Mouse (Mus musculus) v-Abl transformed pro-B cells (cell line): ENCODE data around the gene Aldh1l1.
"Not testable (repeated sequence)": the region's sequence is repeated elsewhere in the genome, so short reads cannot be mapped to it uniquely, and the experiment has no call there.

ENCODE experiments used
- in situ Hi-C, 2 experiments: fragments of 400-800 bp; cut with MboI; formaldehyde crosslinking; loops; one replicate each; pipeline ENCODE4 v1.15.1; 2025; ENCODE audit not compliant: unreplicated experiment in 2 of 2

Aldh1l1 gene

DNA sequence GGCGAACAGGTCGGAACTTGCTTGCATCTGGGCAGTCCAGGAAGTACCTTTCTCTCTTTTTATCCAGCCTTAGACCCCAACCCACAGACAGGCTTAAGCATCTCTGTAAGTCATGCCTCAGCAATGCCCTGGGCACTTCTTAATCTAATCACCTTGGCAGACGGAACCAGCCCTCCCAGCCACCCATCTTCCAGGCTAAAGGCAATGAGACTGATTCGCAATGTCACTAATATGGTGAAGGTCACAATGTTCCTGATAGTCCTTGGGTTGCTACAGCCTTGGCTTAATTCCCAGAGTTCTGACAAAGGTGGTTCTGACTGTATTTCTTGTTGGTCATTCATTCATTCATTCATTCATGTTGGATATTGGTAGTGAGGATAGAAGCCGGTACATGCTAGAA, 124.0 kb downstream of the Aldh1l1 start:
- in situ Hi-C loops = loop anchor here (10.0 to 25.0 kb wide), 3 partner anchors 205 to 677 kb away; no protein-coding TSS in a partner anchor

DNA sequence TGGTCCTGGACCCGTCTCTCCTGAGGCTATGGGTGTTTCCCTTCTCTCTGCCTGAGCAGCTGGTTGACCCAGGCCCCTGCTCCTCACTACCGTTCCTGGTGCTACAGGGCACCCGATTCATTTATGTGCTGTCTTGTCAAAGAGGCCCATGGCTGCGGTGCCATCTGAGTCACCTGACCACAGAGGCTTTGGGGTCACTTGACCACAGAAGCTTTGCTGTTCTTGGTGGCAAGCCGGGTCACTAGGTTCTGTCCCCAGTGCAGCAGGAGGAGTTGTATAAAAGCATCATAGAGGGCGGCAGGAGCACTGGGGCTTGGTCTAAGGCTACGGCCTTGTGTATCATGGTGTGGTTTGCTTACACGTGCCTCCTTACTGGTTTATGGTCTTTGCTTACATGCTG, 127.0 kb downstream of the Aldh1l1 start:
- in situ Hi-C loops = loop anchor here (10.0 to 25.0 kb wide), 3 partner anchors 202 to 674 kb away; no protein-coding TSS in a partner anchor

DNA sequence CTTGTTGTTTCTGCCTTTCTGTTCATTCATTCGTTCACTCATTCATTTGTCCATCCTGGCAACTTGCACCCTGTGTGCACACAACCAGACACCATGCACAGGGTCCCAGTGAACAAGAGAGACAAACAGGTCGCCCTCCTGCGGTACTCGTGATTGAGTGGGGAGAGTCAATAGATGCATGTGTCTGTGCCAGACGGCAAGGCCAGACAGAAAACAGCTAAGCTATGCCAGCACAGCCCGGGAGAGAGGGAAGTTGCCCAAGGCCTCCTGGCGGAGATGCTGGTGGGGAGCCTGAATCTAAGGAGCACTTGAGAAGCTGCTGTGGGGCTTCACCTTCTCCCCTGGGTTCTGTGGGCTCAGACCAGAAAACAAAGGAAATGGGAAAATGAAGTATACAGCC, 129.1 kb downstream of the Aldh1l1 start:
- in situ Hi-C loops = loop anchor here (10.0 to 25.0 kb wide), 3 partner anchors 199 to 672 kb away; no protein-coding TSS in a partner anchor

- in situ Hi-C loops = loop anchor here (10.0 to 25.0 kb wide), 3 partner anchors 199 to 671 kb away; no protein-coding TSS in a partner anchor
These were observed 129.8 kb downstream of the Aldh1l1 start for GRCm38 (mm10) chr6:90615991-90616390.

DNA sequence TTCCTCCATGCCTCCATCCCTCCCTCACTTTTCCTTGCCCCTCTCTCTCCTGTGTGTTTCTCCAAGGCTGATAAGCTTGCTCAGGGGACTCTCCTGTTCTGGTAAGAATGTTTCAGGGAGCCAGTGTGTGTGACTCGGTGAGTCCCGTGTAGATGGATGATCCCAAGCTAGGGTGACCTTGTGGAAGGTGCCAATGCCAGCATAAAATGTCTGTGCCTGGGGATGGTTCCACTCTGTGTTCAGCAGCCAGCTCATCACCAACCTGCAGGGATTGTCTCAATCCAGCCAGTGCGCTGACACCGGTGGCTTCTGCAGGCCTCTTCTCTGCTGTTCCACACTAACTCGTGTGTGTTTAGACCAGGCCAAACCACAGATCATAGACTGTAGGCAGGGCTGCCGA, 130.3 kb downstream of the Aldh1l1 start:
- in situ Hi-C loops = loop anchor here (10.0 to 25.0 kb wide), 3 partner anchors 198 to 671 kb away; no protein-coding TSS in a partner anchor

DNA sequence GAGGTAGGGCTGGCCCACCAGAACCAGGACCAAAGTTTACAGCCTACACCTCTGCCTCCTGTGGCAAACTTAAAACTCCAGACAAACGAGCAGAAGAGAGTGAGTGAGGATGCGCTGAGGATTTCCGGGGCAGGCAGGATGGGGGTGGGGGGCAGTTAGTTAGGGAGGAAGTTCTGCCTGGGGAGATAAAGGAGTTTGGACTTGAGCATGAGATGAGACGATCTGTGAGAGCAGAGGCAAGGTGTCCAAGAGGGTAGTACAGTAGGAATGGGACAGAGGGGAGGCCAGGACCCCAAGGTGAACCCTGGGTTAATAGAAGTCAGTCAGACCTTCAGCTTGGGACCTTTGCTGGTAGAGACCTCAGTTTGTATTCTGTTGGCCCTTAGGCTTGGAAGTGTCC, 132.0 kb downstream of the Aldh1l1 start:
- in situ Hi-C loops = loop anchor here (10.0 to 25.0 kb wide), 3 partner anchors 197 to 669 kb away; no protein-coding TSS in a partner anchor

- in situ Hi-C loops = loop anchor here (10.0 to 25.0 kb wide), 3 partner anchors 196 to 668 kb away; no protein-coding TSS in a partner anchor
These were observed 132.8 kb downstream of the Aldh1l1 start for GRCm38 (mm10) chr6:90618821-90619636.

DNA sequence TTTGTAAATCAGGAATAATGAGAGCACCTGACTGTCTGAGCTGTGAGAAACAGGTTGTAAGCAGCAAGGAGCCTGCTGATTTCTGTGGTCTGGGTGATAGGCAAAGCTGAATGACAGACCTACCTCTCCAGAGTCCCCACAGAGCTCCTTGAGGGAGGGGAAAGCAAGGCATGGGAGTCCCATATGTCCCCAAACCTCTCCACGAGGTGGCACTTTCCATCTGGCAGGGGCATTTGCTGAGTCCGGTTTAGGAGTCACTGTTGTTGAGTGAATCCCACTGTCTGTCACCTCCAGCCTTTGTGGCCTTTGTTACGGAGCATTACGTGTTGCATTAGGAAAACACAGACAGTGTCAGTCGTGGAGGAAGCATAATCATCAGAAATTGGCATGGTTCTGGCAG, 133.7 kb downstream of the Aldh1l1 start:
- in situ Hi-C loops = loop anchor here (10.0 to 25.0 kb wide), 3 partner anchors 195 to 667 kb away; no protein-coding TSS in a partner anchor

DNA sequence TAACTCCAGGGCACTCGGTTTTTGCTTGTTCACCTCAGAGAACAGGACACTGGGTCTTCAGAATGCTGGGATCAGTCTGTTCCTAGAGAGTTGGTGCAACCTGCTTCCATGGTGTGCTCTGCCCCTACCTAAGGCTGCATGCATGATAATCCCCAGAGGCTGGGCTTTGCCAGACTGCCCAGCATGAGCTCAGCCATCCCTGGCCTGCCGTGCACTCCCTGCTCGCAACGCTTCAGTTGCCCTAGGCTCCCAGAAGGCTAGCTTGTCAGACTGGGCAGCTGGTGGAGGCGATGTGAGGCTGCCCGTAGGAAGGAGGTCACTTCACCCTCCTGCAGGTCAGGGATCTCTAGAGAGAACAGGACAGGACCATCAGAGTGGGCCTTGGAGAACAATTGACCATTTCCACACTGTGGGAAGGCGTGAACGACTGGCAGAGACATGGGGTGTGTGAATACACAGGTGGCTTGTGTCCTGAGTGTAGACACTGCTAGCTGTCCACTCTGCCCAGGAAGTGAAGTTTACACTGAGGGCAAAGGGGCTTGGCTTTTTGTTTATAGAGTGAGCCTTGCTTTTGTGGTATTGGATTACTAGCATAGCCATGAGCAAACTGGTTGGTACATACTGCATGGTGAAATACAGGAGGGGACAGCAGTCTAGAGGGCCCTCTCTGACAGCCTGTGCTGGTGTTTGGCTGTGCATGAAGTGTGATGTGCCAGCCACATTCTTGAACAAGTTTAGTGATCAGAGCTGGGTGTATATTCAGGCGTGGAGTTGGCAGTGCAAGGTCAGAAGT, 134.8 kb downstream of the Aldh1l1 start:
- in situ Hi-C loops = loop anchor here (25.0 kb wide), 2 partner anchors 641 to 666 kb away; no protein-coding TSS in a partner anchor

DNA sequence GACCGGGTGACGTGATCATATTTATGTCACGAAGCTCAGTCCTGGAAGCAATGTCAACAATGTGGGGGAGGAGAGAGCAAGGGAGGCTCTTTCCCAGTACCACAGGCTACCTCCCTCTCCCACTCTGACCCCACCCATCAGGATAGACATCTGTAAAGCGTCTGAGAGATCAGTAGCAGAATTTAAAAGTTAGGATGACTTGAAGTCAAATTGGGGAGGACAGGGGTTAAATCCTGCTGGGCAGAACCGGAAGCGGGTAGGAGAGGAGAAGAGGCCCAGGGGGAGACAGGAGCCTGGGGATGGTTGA, 135.3 kb downstream of the Aldh1l1 start:
- in situ Hi-C loops = loop anchor here (25.0 kb wide), 2 partner anchors 641 to 666 kb away; no protein-coding TSS in a partner anchor

DNA sequence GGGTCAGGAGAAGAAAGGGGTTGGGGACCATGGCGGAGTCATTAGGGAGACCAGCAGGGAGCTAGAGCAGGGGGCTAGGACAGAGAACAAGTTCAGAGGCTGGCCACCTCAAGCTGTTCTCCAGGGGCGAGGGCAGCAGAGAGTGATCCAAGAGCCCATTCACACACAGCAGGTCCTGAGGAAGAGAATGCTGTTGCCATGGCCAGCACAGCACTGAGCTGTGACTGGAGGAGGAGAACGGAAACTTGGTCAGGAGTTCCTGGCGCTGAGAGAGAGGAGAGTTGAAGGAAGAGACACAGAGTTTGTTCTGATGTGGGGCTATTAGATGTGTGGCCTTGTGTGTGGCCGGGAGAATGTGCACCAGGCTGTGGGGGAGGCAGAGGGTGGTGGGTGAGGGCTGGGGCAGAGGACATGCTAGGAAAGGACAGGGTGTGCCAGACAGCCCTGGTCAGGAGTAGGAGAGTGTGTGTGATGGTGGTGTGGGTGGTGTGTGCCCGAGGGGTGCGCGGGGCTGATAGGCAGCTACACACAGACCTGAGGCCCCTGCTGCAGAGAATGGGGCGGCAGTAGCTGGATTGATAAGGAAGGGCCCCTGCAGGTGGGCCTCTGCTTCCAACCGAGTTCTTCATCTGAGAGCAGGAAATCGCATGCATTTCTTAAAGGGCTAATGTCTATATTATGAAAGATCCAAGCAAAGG, 136.7 kb downstream of the Aldh1l1 start:
- in situ Hi-C loops = loop anchor here (25.0 kb wide), 2 partner anchors 639 to 664 kb away; no protein-coding TSS in a partner anchor

GRCm38 (mm10) chr6:90623456-90623836, 137.2 kb downstream of the Aldh1l1 start:
- in situ Hi-C loops = loop anchor here (25.0 kb wide), 2 partner anchors 639 to 664 kb away; no protein-coding TSS in a partner anchor

DNA sequence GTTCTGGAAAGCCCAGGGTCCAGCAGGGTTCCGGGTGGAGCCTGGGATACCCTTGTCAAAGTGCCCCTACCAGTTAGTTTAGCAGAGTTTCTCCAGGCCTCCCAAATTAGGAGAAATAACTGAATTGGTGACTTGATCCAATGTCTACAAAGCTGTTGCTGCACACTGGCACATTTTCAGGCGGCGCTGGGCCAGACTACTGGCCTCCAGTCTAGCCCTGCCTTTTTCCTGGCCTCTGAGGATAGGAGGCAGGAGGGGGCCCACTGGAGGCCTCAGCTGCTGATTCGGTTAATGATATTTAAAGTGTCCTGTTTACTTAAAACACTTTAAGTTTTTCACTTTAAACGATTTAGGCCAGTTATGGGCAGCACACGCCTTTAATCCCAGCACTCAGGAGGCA, 138.0 kb downstream of the Aldh1l1 start:
- in situ Hi-C loops = loop anchor here (25.0 kb wide), 2 partner anchors 638 to 663 kb away; no protein-coding TSS in a partner anchor

DNA sequence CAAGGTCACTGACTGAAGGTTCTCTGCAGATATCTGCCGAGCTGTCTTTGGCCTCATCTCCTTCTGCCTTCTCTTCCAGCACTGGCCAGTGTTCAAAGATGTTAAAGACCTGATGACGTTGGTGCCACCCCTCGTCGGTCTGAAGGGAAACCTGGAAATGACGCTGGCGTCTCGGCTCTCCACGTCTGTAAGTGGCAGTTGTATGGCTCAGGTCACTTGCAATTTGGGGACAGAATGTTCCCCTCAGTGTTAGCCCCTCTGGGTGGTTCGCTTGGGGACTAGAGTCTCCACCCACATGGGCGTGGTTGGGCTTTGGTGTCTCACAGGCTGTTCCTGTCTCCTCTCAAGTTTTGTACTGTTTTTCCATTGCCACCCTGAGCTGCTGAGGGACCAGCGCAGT, 138.5 kb downstream of the Aldh1l1 start:
- in situ Hi-C loops = loop anchor here (25.0 kb wide), 2 partner anchors 638 to 663 kb away; no protein-coding TSS in a partner anchor

DNA sequence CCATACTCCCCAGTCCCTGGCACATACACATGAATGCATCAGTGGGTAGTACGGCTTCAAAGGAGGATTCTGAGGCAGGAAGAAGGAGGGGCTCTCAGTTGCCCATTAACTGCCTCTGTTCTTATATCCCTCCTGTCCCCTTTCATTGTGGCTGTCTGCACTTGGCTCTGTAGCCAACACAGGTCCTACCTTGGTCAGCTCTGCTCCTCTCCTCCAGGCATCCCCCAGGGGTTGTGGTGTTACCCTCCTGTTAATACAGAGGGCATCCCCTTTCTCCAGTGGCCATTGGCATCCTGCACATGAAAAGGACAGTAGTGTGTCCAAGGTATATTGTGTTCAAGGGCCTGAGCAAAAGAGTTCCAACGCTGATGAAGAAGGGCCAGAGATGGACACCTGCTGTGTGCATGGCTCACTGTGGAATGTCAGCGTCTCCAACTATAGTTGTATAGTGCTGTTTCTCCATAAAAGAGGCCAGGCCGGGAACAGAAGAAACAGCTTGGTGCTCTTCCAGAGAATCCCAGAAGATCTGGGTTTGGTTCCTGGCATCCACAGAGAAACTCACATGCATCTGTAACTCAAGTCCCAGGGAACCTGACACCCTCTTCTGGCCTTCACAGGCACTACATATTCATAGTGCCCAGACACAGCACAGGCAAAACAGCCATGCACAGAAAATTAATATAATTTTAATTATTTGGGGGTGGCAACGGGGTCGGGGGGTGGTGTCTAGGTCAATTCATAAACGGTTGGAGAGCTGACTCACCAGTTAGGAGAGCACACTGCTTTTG, 139.2 kb downstream of the Aldh1l1 start:
- in situ Hi-C loops = no loop called here

GRCm38 (mm10) chr6:90627556-90627955, 141.3 kb downstream of the Aldh1l1 start:
- in situ Hi-C loops = no loop called here

DNA sequence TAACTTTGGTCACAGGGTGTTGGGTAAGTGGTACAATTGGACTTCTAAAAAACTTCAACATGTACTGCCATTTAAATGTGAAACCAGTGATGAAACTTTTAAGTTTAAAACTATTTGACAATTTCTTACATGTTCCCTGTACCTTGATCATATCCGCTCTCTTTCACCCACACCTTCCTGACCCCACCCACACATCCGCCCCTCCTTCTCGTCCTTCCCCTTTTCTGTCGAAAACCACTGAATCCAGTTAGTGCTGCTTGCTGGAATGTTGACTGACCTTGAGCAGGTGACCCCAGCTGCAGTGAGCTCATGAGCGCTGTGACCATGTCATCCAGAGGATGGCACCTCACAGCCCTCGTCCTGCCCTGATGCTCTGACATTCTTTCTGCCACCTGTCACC, 143.3 kb downstream of the Aldh1l1 start:
- in situ Hi-C loops = no loop called here

- in situ Hi-C loops = no loop called here
These were observed 144.2 kb downstream of the Aldh1l1 start for GRCm38 (mm10) chr6:90630427-90630826.

DNA sequence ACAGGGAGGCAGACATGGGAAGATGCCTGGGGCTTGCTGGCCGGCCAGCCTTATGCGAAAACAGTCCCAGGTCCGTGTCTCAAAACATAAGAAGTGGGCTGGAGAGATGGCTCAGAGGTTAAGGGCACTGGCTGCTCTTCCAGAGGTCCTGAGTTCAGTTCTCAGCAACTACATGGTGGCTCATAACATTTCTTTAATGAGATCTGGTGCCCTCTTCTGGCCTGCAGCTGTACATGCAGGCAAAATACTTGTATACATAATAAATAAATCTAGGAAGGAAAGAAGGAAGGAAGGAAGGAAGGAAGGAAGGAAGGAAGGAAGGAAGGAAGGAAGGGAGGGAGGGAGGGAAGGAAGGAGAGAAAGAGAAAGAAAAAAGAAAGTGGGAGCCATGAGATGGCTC, 146.3 kb downstream of the Aldh1l1 start:
- in situ Hi-C loops = not testable (repeated sequence)
